Mouse (Mus musculus): ENCODE results near the gene Upp2. TPM values are rescaled to one million over a fixed set of nuclear protein-coding genes. Genes with fewer than 3 reads are reported as not detected.

Upp2 gene
- total and polyA plus RNA-seq, 3 experiments, result 0.66 TPM; not detected in 2

GRCm38 (mm10) chr2:58703226-58703625 lies 136.1 kb downstream of the Upp2 start:
- peaks cover 46% of the 10 kb centered on the region for H3K9me3 ChIP-seq (replicated peaks)

GRCm38 (mm10) chr2:58703646-58704045 lies 136.5 kb downstream of the Upp2 start:
- Histone ChIP-seq H3K4me3 (ENCODE audit: low read depth, low read length) (no peak overlapping the region), H3K9me3 (replicated peaks) (peaks cover 46% of the 10 kb centered on the region), H3K36me3 (replicated peaks) (no peaks in the 10 kb centered on the region), H3K4me1 (ENCODE audit: insufficient read depth, low read depth, low read length) (no peaks in the 10 kb centered on the region), H3K27me3 (ENCODE audit: insufficient read depth, low read length) (no peaks in the 10 kb centered on the region)
- ATAC-seq (ENCODE audit: extremely low read depth, insufficient number of reproducible peaks, low FRiP score, poor library complexity, severe bottlenecking) (no peak), DNase-seq (ENCODE audit: low spot score) (no peak)
- TF ChIP-seq CTCF (IDR thresholded peaks at IDR 0.05; ENCODE audit: low read depth, low read length), result no peak
- no peak for TF ChIP-seq TAL1 (conservative IDR thresholded peaks at IDR 0.05; ENCODE audit: low read depth, low read length)
- TF ChIP-seq POLR2AphosphoS5 (IDR thresholded peaks at IDR 0.05; ENCODE audit: insufficient replicate concordance, low read depth, low read length), result no peak
- TF ChIP-seq GATA1 (IDR thresholded peaks at IDR 0.05; ENCODE audit: borderline replicate concordance, low read length), result no peak
- no peak for TF ChIP-seq GATA2 (IDR thresholded peaks at IDR 0.05; ENCODE audit: borderline replicate concordance, low read depth, low read length)

More at GRCm38 (mm10) chr2:58703226-58703625, 136.1 kb downstream of the Upp2 start:
- Histone ChIP-seq H3K36me3 (replicated peaks) (no peaks in the 10 kb centered on the region), H3K27me3 (ENCODE audit: insufficient read depth, low read length) (no peaks in the 10 kb centered on the region), H3K4me3 (ENCODE audit: low read depth, low read length) (no peak overlapping the region), H3K4me1 (ENCODE audit: insufficient read depth, low read depth, low read length) (no peaks in the 10 kb centered on the region)
- DNase-seq (ENCODE audit: low spot score), result no peak
- no peak for TF ChIP-seq GATA2 (IDR thresholded peaks at IDR 0.05; ENCODE audit: borderline replicate concordance, low read depth, low read length)
- TF ChIP-seq TAL1 (conservative IDR thresholded peaks at IDR 0.05; ENCODE audit: low read depth, low read length), result no peak
- TF ChIP-seq GATA1 (IDR thresholded peaks at IDR 0.05; ENCODE audit: borderline replicate concordance, low read length), result no peak
- TF ChIP-seq POLR2AphosphoS5 (IDR thresholded peaks at IDR 0.05; ENCODE audit: insufficient replicate concordance, low read depth, low read length), result no peak
- no peak for TF ChIP-seq CTCF (IDR thresholded peaks at IDR 0.05; ENCODE audit: low read depth, low read length)
- no peak for ATAC-seq (ENCODE audit: extremely low read depth, insufficient number of reproducible peaks, low FRiP score, poor library complexity, severe bottlenecking)

GRCm38 (mm10) chr2:58704576-58704975 lies 137.5 kb downstream of the Upp2 start:
- no peak overlapping the region for H3K4me3 ChIP-seq (ENCODE audit: low read depth, low read length)
- TF ChIP-seq POLR2AphosphoS5 (IDR thresholded peaks at IDR 0.05; ENCODE audit: insufficient replicate concordance, low read depth, low read length) (no peak), GATA1 (IDR thresholded peaks at IDR 0.05; ENCODE audit: borderline replicate concordance, low read length) (no peak), GATA2 (IDR thresholded peaks at IDR 0.05; ENCODE audit: borderline replicate concordance, low read depth, low read length) (no peak), CTCF (IDR thresholded peaks at IDR 0.05; ENCODE audit: low read depth, low read length) (no peak), TAL1 (conservative IDR thresholded peaks at IDR 0.05; ENCODE audit: low read depth, low read length) (no peak)
- ATAC-seq (ENCODE audit: extremely low read depth, insufficient number of reproducible peaks, low FRiP score, poor library complexity, severe bottlenecking), result no peak
- no peaks in the 10 kb centered on the region for H3K27me3 ChIP-seq (ENCODE audit: insufficient read depth, low read length)
- no peaks in the 10 kb centered on the region for H3K36me3 ChIP-seq (replicated peaks)
- peaks cover 46% of the 10 kb centered on the region for H3K9me3 ChIP-seq (replicated peaks)
- H3K4me1 ChIP-seq (ENCODE audit: insufficient read depth, low read depth, low read length), result no peaks in the 10 kb centered on the region
- DNase-seq (ENCODE audit: low spot score), result no peak

- Histone ChIP-seq H3K27me3 (ENCODE audit: insufficient read depth, low read length) (no peaks in the 10 kb centered on the region), H3K36me3 (replicated peaks) (no peaks in the 10 kb centered on the region), H3K4me1 (ENCODE audit: insufficient read depth, low read depth, low read length) (no peaks in the 10 kb centered on the region), H3K9me3 (replicated peaks) (peaks cover 43% of the 10 kb centered on the region), H3K4me3 (ENCODE audit: low read depth, low read length) (no peak overlapping the region)
- ATAC-seq (ENCODE audit: extremely low read depth, insufficient number of reproducible peaks, low FRiP score, poor library complexity, severe bottlenecking), result no peak
- TF ChIP-seq CTCF (IDR thresholded peaks at IDR 0.05; ENCODE audit: low read depth, low read length), result no peak
- TF ChIP-seq GATA2 (IDR thresholded peaks at IDR 0.05; ENCODE audit: borderline replicate concordance, low read depth, low read length), result no peak
- no peak for TF ChIP-seq GATA1 (IDR thresholded peaks at IDR 0.05; ENCODE audit: borderline replicate concordance, low read length)
- no peak for TF ChIP-seq TAL1 (conservative IDR thresholded peaks at IDR 0.05; ENCODE audit: low read depth, low read length)
- TF ChIP-seq POLR2AphosphoS5 (IDR thresholded peaks at IDR 0.05; ENCODE audit: insufficient replicate concordance, low read depth, low read length), result no peak
- no peak for DNase-seq (ENCODE audit: low spot score)
These were observed 140.6 kb downstream of the Upp2 start for GRCm38 (mm10) chr2:58707676-58708075.

- DNase-seq (ENCODE audit: low spot score), result no peak
- Histone ChIP-seq H3K9me3 (replicated peaks) (peaks cover 40% of the 10 kb centered on the region), H3K4me1 (ENCODE audit: insufficient read depth, low read depth, low read length) (no peaks in the 10 kb centered on the region), H3K4me3 (ENCODE audit: low read depth, low read length) (no peak overlapping the region), H3K36me3 (replicated peaks) (no peaks in the 10 kb centered on the region), H3K27me3 (ENCODE audit: insufficient read depth, low read length) (no peaks in the 10 kb centered on the region)
- ATAC-seq (ENCODE audit: extremely low read depth, insufficient number of reproducible peaks, low FRiP score, poor library complexity, severe bottlenecking), result no peak
- TF ChIP-seq CTCF (IDR thresholded peaks at IDR 0.05; ENCODE audit: low read depth, low read length), result no peak
- no peak for TF ChIP-seq GATA1 (IDR thresholded peaks at IDR 0.05; ENCODE audit: borderline replicate concordance, low read length)
- no peak for TF ChIP-seq GATA2 (IDR thresholded peaks at IDR 0.05; ENCODE audit: borderline replicate concordance, low read depth, low read length)
- no peak for TF ChIP-seq POLR2AphosphoS5 (IDR thresholded peaks at IDR 0.05; ENCODE audit: insufficient replicate concordance, low read depth, low read length)
These were observed 143.1 kb downstream of the Upp2 start for GRCm38 (mm10) chr2:58710234-58710633.

- DNase-seq (ENCODE audit: low spot score), result no peak
- no peak overlapping the region for H3K4me3 ChIP-seq (ENCODE audit: low read depth, low read length)
- peaks cover 38% of the 10 kb centered on the region for H3K9me3 ChIP-seq (replicated peaks)
- ATAC-seq (ENCODE audit: extremely low read depth, insufficient number of reproducible peaks, low FRiP score, poor library complexity, severe bottlenecking), result no peak
- no peak for TF ChIP-seq POLR2AphosphoS5 (IDR thresholded peaks at IDR 0.05; ENCODE audit: insufficient replicate concordance, low read depth, low read length)
- TF ChIP-seq GATA1 (IDR thresholded peaks at IDR 0.05; ENCODE audit: borderline replicate concordance, low read length), result no peak
- TF ChIP-seq GATA2 (IDR thresholded peaks at IDR 0.05; ENCODE audit: borderline replicate concordance, low read depth, low read length), result no peak
- TF ChIP-seq CTCF (IDR thresholded peaks at IDR 0.05; ENCODE audit: low read depth, low read length), result no peak
- no peak for TF ChIP-seq TAL1 (conservative IDR thresholded peaks at IDR 0.05; ENCODE audit: low read depth, low read length)
- H3K27me3 ChIP-seq (ENCODE audit: insufficient read depth, low read length), result no peaks in the 10 kb centered on the region
- H3K4me1 ChIP-seq (ENCODE audit: insufficient read depth, low read depth, low read length), result no peaks in the 10 kb centered on the region
- H3K36me3 ChIP-seq (replicated peaks), result no peaks in the 10 kb centered on the region
These were observed 144.0 kb downstream of the Upp2 start for GRCm38 (mm10) chr2:58711049-58711448.
